Mouse (Mus musculus): ENCODE results near the gene Ccdc85c. TPM values are rescaled to one million over a fixed set of nuclear protein-coding genes. Genes with fewer than 3 reads are reported as not detected.

Ccdc85c gene
- total RNA-seq (2023): 0.16 and 0.18 TPM in 2 replicates

DNA sequence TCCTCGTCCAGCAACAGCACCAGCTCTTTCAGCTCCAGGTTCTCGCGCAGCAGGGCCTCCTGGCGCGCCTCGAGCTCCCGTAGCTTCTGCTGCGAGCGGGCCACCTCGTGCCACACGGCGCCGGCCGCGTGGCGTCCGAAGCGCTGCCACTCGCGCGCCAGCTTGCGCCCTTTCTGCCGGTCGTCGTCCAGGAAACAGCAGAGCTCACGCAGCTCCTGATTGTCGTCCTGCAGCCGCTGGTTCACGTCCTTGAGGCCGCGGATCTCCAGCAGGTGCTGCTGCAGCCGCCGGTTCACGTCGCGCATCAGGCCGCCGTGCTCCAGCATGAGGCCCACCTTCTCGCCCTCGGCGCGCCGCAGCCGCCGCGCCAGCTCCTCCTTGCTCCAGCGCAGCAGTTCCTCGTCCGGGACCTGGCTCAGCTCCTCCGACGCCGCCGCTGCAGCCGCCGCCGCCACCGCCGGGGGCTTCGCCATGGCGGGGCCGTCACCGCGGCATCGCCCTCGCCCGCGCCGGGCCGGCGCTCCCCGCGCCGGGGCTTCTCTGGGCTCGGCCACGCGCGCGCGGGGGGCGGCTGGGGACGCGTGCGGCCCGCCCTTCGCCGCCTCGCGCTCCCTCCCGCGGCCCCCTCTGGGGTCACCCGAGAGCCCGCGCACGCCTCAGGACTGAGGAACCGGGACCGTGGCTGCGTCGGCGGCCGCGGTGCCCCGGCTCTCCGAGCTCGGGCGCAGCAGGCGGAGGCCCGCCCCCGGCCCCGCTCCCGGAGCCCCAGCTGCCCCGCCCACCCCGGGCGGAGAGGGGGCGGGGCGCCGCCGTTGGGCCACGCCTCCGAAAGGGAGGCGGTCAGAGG lies at the start of gene Ccdc85c:
Gene Ccdc85c (minus strand): TSS at position 765 of the 847 bp plus-strand sequence.

DNA sequence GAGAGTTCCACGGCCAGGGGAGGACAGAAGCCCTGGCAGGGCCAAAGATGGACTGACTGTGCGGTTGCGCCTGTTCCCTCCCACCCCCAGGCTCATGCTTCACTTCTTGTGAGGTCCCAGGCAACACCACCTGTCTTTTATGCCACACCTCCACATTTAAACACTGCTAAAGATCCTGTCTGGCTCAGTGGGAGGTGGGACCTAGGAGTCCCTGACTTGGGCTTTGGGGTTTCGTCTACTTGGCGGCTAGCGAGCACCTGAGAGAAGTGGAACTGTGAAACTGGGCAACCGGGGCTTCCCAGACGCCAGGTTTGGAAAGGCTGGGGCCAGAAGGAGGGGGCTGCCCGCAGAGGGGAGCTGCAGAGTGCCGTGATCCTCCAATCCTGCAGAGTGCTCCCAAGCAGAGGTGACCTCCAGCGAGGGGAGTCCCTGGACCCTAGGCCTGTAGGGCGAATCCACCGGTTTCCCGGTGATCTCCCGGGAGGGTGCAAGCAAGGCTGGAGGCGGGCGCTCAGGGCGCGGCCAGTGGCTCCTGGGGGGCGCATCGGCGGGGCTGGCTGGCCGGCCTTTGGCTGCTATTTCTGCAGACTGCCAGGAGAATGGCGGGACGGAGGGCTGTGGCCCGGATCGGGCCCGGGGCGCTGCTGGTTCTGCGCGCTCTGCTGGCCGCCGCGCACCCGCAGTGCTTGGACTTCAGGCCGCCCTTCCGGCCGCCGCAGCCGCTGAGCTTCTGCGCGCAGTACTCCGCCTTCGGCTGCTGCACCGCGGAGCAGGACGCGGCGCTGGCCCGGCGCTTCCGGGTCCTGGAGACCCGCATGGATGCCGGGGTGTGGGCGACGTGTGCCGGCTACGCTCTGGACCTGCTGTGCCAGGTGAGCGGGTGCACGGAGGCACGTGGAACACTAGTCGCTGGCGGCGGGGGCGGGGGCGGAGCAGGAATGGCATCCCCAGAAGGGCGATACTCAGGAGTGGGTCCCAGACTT lies 30.9 kb upstream of the Ccdc85c start, which contains the start of gene Hhipl1:
Gene Hhipl1 (plus strand): TSS at position 459 of the 983 bp plus-strand sequence.

GRCm38 (mm10) chr12:108179321-108180266 lies 95.6 kb downstream of the Ccdc85c start, which contains the start of gene Ccnk:
Gene Ccnk (plus strand): TSS chr12:108179579.

GRCm38 (mm10) chr12:108179246-108179320 lies 96.1 kb downstream of the Ccdc85c start, which contains the start of gene Setd3:
Gene Setd3 (minus strand): TSS chr12:108179314.

Other genes starting within 250 kb of the Ccdc85c start
- gene Setd3, start 96.1 kb downstream of the Ccdc85c start, total RNA-seq (2023): 45.0 and 59.9 TPM in 2 replicates
- gene Ccnk, start 95.8 kb downstream of the Ccdc85c start, total RNA-seq (2023): 93.4 and 119 TPM in 2 replicates
- gene Hhipl1, start 30.8 kb upstream of the Ccdc85c start, total RNA-seq (2023): not detected in 2 replicates
- gene Cyp46a1, start 59.0 kb upstream of the Ccdc85c start, total RNA-seq (2023): not detected in 2 replicates
- 1.0 and 2.8 TPM in 2 replicates for gene Eml1, start 95.5 kb upstream of the Ccdc85c start, total RNA-seq (2023)